Mouse (Mus musculus): ENCODE data around the gene Tmem259.

DNA sequence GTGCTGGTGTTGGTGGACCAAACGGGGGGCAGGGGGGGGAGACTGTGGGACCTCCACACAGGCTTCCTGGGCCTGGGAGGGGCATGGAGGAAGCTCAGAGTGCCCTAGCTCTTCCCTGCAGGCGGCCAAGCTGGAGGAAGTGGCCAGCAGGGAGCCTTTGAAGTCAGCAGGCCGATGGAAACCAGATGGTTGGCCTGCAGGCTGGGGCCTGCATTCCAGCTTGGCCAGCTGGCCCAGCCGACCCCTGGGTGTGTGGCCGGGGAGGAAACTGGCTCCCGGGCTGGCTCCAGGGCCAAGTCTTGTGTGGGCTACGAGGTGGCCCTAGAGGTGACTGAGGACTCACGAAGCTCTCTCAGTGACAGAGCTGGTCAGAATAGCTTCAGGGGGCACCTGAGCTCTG is 51.4 kb downstream of the Tmem259 start:
- TF ChIP-seq CTCF (IDR thresholded peaks at IDR 0.05; ENCODE audit: low read depth, low read length): no peak
- TF ChIP-seq POLR2A (IDR thresholded peaks at IDR 0.05; ENCODE audit: insufficient read depth, low read length): no peak
